In genomic region chr3:89558972-89559910, GRCm38 (mm10) we compare ENCODE assay signal across 14 mouse cellular contexts. TPM values are rescaled to one million over a fixed set of nuclear protein-coding genes. Genes with fewer than 3 reads are reported as not detected.
DNase-seq lines count a peak whose midpoint lies in the region; ATAC-seq lines count a peak whose summit lies in the region.
"Had no signal": no experiment of that assay in that cellular context is flagged by ENCODE, and none has a peak within 500 bp of the region (broad histone marks: within the 10 kb centered on the region; RNA-seq: fewer than 3 reads in every experiment).

No protein-coding gene starts in this region.

- no peak overlapping the region for H3K9ac ChIP-seq in embryonic facial prominence, embryonic 14.5 days (ENCODE audit: low read depth, low read length)
- H3K9ac ChIP-seq in hindbrain, embryonic 16.5 days (ENCODE audit: low read depth, low read length), result no peak overlapping the region
- H3K9ac ChIP-seq: limb, embryonic 15.5 days; lung, embryonic 14.5 days had no signal

- no peak overlapping the region for H3K4me2 ChIP-seq in embryonic facial prominence, embryonic 14.5 days (ENCODE audit: low read depth, low read length)
- H3K4me2 ChIP-seq in hindbrain, embryonic 16.5 days (ENCODE audit: low read length), result no peak overlapping the region
- H3K4me2 ChIP-seq: limb, embryonic 15.5 days; lung, embryonic 14.5 days had no signal

- DNase-seq in layer of hippocampus, postnatal 10 days (ENCODE audit: low spot score in 2 of 2), result peak; percentile 53 to 64
- no peak for DNase-seq in layer of hippocampus, adult 18-20 months (ENCODE audit: low spot score in 2 of 2)
- peak; percentile 87 for DNase-seq in MN1 (ENCODE audit: low spot score)
- DNase-seq in embryonic facial prominence, embryonic 14.5 days (ENCODE audit: low spot score), result peak; percentile 74
- no peak for DNase-seq in heart, adult 9 months (ENCODE audit: low spot score in 2 of 2)
- DNase-seq in lung, postnatal 36 days, result no peak
- DNase-seq: adrenal gland, adult 2 months; kidney, adult 2 months; lung, embryonic 14.5 days; thymus, postnatal 36 days had no signal

- no peak overlapping the region for H3K4me3 ChIP-seq in embryonic facial prominence, embryonic 14.5 days (ENCODE audit: low read depth, low read length)
- no peak overlapping the region for H3K4me3 ChIP-seq in hindbrain, embryonic 16.5 days (ENCODE audit: low read length)
- H3K4me3 ChIP-seq: limb, embryonic 15.5 days had no signal

- H3K36me3 ChIP-seq in embryonic facial prominence, embryonic 14.5 days (ENCODE audit: control insufficient read depth, insufficient read depth, low read length), result no peaks in the 10 kb centered on the region
- no peaks in the 10 kb centered on the region for H3K36me3 ChIP-seq in hindbrain, embryonic 16.5 days (ENCODE audit: control insufficient read depth, insufficient read depth, low read length)
- H3K36me3 ChIP-seq: limb, embryonic 15.5 days had no signal

- no peak overlapping the region for H3K27ac ChIP-seq in embryonic facial prominence, embryonic 14.5 days (replicated peaks; ENCODE audit: low read depth, low read length)
- peak overlapping the region; percentile 60; the same call in 1 of the 2 replicates for H3K27ac ChIP-seq in hindbrain, embryonic 16.5 days (ENCODE audit: low read depth, low read length)
- H3K27ac ChIP-seq: limb, embryonic 15.5 days had no signal

- H3K9me3 ChIP-seq in embryonic facial prominence, embryonic 14.5 days (ENCODE audit: control insufficient read depth, low read length), result no peaks in the 10 kb centered on the region
- no peaks in the 10 kb centered on the region for H3K9me3 ChIP-seq in hindbrain, embryonic 16.5 days (ENCODE audit: control insufficient read depth, low read length)
- H3K9me3 ChIP-seq: limb, embryonic 15.5 days had no signal

- no peaks in the 10 kb centered on the region for H3K27me3 ChIP-seq in embryonic facial prominence, embryonic 14.5 days (replicated peaks; ENCODE audit: control insufficient read depth, insufficient read depth, low read length)
- H3K27me3 ChIP-seq in hindbrain, embryonic 16.5 days (replicated peaks; ENCODE audit: control insufficient read depth, insufficient read depth, low read length), result no peaks in the 10 kb centered on the region
- H3K27me3 ChIP-seq: limb, embryonic 15.5 days had no signal

- WGBS in embryonic facial prominence, embryonic 14.5 days, result 35% methylated on average over 15 of the region's 15 CpGs
- WGBS in hindbrain, embryonic 16.5 days, result 42% methylated on average over 15 of the region's 15 CpGs

- ATAC-seq in embryonic facial prominence, embryonic 14.5 days (ENCODE audit: low read depth), result peak; percentile 80
- ATAC-seq in hindbrain, embryonic 16.5 days, result peak; percentile 83
- ATAC-seq in monocyte, adult 5-6 weeks (replicated peaks; ENCODE audit: insufficient number of reproducible peaks, low FRiP score, low TSS enrichment, poor library complexity, severe bottlenecking), result no peak
- ATAC-seq: Patski had no signal

- H3K4me1 ChIP-seq in embryonic facial prominence, embryonic 14.5 days (ENCODE audit: control insufficient read depth, insufficient read depth, low read length), result no peaks in the 10 kb centered on the region; the same call in 1 of the 2 replicates
- peaks cover 13% of the 10 kb centered on the region for H3K4me1 ChIP-seq in hindbrain, embryonic 16.5 days (ENCODE audit: control insufficient read depth, insufficient read depth, low read depth, low read length)

RNA-seq across cellular contexts. Expression of gene Kcnn3, which starts 39.3 kb away (rescaled TPM):
- total RNA-seq in layer of hippocampus, postnatal 10 days (2021), result 10 to 100 TPM; 28.5 to 30.3 TPM
- total RNA-seq in layer of hippocampus, adult 18-20 months (2021), result 10 to 100 TPM; 24.6 to 26.6 TPM
- polyA plus RNA-seq in embryonic facial prominence, embryonic 14.5 days (2014; fragmentation: Nextera tagmentation; extraction: Ambion mirVana), result 3.7 and 4.6 TPM in 2 replicates
- polyA plus RNA-seq in hindbrain, embryonic 16.5 days (2015; fragmentation: Nextera tagmentation; extraction: Ambion mirVana), result 9.0 and 10.4 TPM in 2 replicates
- total RNA-seq in monocyte, adult 5-6 weeks (2017), result not detected in 3 replicates

Comparison
In these comparisons a context has a peak if more than half of its experiments do, and no peak if none do; other contexts are left out.
1. DNase-seq: peak in layer of hippocampus, postnatal 10 days (2 of 2), MN1 (single experiment) and embryonic facial prominence, embryonic 14.5 days (single experiment); none in layer of hippocampus, adult 18-20 months (0 of 2), heart, adult 9 months (0 of 2) and lung, postnatal 36 days (single experiment).
2. RNA of gene Kcnn3, which starts 39.3 kb away (total RNA-seq): 28.5 to 30.3 TPM in layer of hippocampus, postnatal 10 days and 24.6 to 26.6 TPM in layer of hippocampus, adult 18-20 months; not detected in monocyte, adult 5-6 weeks; every median in the first group is over 10 times any median in the second.